Comparison of ENCODE assay signal across 8 mouse cellular contexts in the genomic region with DNA sequence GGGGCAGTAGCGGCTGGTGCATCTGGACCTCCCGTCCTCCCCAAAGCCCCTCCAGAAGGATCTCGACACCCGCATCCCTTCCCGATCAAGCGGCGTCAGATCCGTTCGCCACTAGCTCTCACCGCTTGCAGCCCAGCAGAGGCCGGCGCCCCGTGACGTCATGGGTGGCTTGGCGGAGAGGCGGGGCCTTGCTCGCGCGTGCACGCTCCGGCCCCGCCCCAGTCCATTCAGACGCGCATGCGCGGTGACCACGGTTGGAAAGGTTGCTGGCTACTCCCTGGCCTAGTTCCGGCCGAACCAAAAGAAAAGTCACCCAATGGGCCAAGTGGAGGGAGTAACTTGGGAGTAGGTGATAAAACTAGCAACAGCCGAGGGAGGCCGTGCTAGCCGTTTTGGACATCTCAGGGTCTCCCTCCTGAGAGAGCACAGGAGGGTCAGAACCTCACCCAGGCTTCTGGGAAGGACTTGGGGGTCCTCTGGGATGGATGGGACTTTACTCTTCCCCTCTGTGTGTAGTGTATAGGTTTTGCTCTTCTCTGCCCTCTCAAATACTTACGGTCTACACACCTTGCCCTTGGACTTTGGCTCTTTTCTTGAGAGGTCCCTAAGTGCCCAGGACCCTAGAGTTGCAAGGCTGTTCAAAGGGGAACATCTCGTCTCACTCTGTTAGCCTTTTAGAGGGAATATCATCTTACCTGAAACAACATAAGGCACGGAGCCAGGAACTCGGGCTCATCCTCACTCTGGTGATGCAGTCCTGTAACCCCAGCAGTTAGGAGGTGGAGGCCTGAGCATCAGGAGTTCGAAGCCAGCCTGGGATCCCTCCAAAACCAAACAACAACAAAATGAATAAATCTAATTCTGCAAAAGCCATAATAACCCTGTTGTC. TPM values are rescaled to one million over a fixed set of nuclear protein-coding genes. Genes with fewer than 3 reads are reported as not detected.
DNase-seq lines count a peak whose midpoint lies in the region; ATAC-seq lines count a peak whose summit lies in the region.

No protein-coding gene starts in this region.

- 12% methylated on average over 37 of the region's 37 CpGs for whole genome bisulfite sequencing in forebrain, embryonic 10.5 days
- WGBS in heart, embryonic 16.5 days: 12% methylated on average over 37 of the region's 37 CpGs
- 11% methylated on average over 37 of the region's 37 CpGs for WGBS in liver, embryonic 15.5 days (ENCODE audit: insufficient replicate concordance)
- WGBS in neural tube, embryonic 12.5 days: 12% methylated on average over 37 of the region's 37 CpGs

- peak overlapping the region; percentile 90 for H3K27ac ChIP-seq in forebrain, embryonic 10.5 days
- H3K27ac ChIP-seq in heart, embryonic 16.5 days (ENCODE audit: low read length): peak overlapping the region; percentile 79
- H3K27ac ChIP-seq in liver, embryonic 15.5 days (replicated peaks): peak overlapping the region; percentile 78
- 0 out of 2 replicates have a peak overlapping the region, but pooled peaks have one; percentile 42 for H3K27ac ChIP-seq in neural tube, embryonic 12.5 days

- no peaks in the 10 kb centered on the region for H3K9me3 ChIP-seq in forebrain, embryonic 10.5 days
- H3K9me3 ChIP-seq in heart, embryonic 16.5 days (replicated peaks; ENCODE audit: control insufficient read depth, low read length): no peaks in the 10 kb centered on the region
- no peaks in the 10 kb centered on the region for H3K9me3 ChIP-seq in liver, embryonic 15.5 days (replicated peaks)
- H3K9me3 ChIP-seq in neural tube, embryonic 12.5 days: no peaks in the 10 kb centered on the region

- peak; percentile 85 for DNase-seq in c-Kit-negative CD71-positive TER-119-positive erythroid progenitor cells, embryonic 14.5 days (ENCODE audit: low read depth, low spot score)
- peak; percentile 98 for DNase-seq in forebrain, embryonic 10.5 days (ENCODE audit: extremely low spot score, low spot score)
- DNase-seq in kidney, postnatal 36 days: peak; percentile 97 to 100
- DNase-seq in telencephalon, adult 2 months (ENCODE audit: low read depth, low spot score): peak; percentile 79

- H3K4me1 ChIP-seq in forebrain, embryonic 10.5 days: peaks cover 23% of the 10 kb centered on the region
- H3K4me1 ChIP-seq in heart, embryonic 16.5 days (ENCODE audit: control insufficient read depth, insufficient read depth, low read length): peaks cover 12% of the 10 kb centered on the region
- peaks cover 24% of the 10 kb centered on the region for H3K4me1 ChIP-seq in liver, embryonic 15.5 days (replicated peaks)
- peaks cover 14% of the 10 kb centered on the region for H3K4me1 ChIP-seq in neural tube, embryonic 12.5 days

- no peaks in the 10 kb centered on the region for H3K27me3 ChIP-seq in forebrain, embryonic 10.5 days (ENCODE audit: poor library complexity, severe bottlenecking)
- no peaks in the 10 kb centered on the region for H3K27me3 ChIP-seq in heart, embryonic 16.5 days (ENCODE audit: control insufficient read depth, insufficient read depth, low read length)
- H3K27me3 ChIP-seq in liver, embryonic 15.5 days: peaks cover 3% of the 10 kb centered on the region; the same call in 1 of the 2 replicates
- no peaks in the 10 kb centered on the region for H3K27me3 ChIP-seq in neural tube, embryonic 12.5 days (replicated peaks)

- H3K4me2 ChIP-seq in heart, embryonic 16.5 days (ENCODE audit: low read depth, low read length): peak overlapping the region; percentile 84
- peak overlapping the region; percentile 83 for H3K4me2 ChIP-seq in liver, embryonic 15.5 days
- H3K4me2 ChIP-seq in neural tube, embryonic 12.5 days (replicated peaks): peak overlapping the region; percentile 78

- H3K36me3 ChIP-seq in forebrain, embryonic 10.5 days (replicated peaks): no peaks in the 10 kb centered on the region
- H3K36me3 ChIP-seq in heart, embryonic 16.5 days (ENCODE audit: control insufficient read depth, insufficient read depth): no peaks in the 10 kb centered on the region
- H3K36me3 ChIP-seq in liver, embryonic 15.5 days (replicated peaks): 0 out of 2 replicates have a peak, but pooled peaks cover 2% of the 10 kb centered on the region
- H3K36me3 ChIP-seq in neural tube, embryonic 12.5 days: no peaks in the 10 kb centered on the region

- H3K9ac ChIP-seq in heart, embryonic 16.5 days (ENCODE audit: low read length): peak overlapping the region; percentile 92
- peak overlapping the region; percentile 72 for H3K9ac ChIP-seq in liver, embryonic 15.5 days
- H3K9ac ChIP-seq in neural tube, embryonic 12.5 days: peak overlapping the region; percentile 76

- peak; percentile 87 for ATAC-seq in CD4-positive, CD25-positive, alpha-beta regulatory T cell, adult 4 months
- ATAC-seq in heart, embryonic 16.5 days (replicated peaks; ENCODE audit: extremely low read depth, insufficient read depth, low FRiP score): peak; percentile 96
- ATAC-seq in liver, embryonic 15.5 days (ENCODE audit: insufficient read depth): peak; percentile 93
- ATAC-seq in neural tube, embryonic 12.5 days (ENCODE audit: low FRiP score, low read depth): peak; percentile 91

- H3K4me3 ChIP-seq in forebrain, embryonic 10.5 days: peak overlapping the region; percentile 70
- H3K4me3 ChIP-seq in heart, embryonic 16.5 days (ENCODE audit: low read length): peak overlapping the region; percentile 82
- H3K4me3 ChIP-seq in liver, embryonic 15.5 days (replicated peaks): peak overlapping the region; percentile 67
- H3K4me3 ChIP-seq in neural tube, embryonic 12.5 days: peak overlapping the region; percentile 59

RNA-seq across cellular contexts. Expression of a gene that starts 13.8 kb away (rescaled TPM):
- polyA plus RNA-seq in CD4-positive, CD25-positive, alpha-beta regulatory T cell, adult 4 months (2017; shearing (Covaris generic)): 10 to 100 TPM; 15.3 to 15.6 TPM
- 54.0 and 54.1 TPM in 2 replicates for polyA plus RNA-seq in forebrain, embryonic 10.5 days (2016; fragmentation: Nextera tagmentation; extraction: Ambion mirVana)
- polyA plus RNA-seq in heart, embryonic 16.5 days (2015; fragmentation: Nextera tagmentation; extraction: Ambion mirVana): 31.1 and 35.4 TPM in 2 replicates
- 11.3 and 12.9 TPM in 2 replicates for polyA plus RNA-seq in liver, embryonic 15.5 days (2015; fragmentation: Nextera tagmentation; extraction: Ambion mirVana)
- 57.5 and 59.1 TPM in 2 replicates for polyA plus RNA-seq in neural tube, embryonic 12.5 days (2016; fragmentation: Nextera tagmentation; extraction: Ambion mirVana)

RNA-seq across cellular contexts. Expression of a gene that starts 24.4 kb away (rescaled TPM):
- polyA plus RNA-seq in CD4-positive, CD25-positive, alpha-beta regulatory T cell, adult 4 months (2017; shearing (Covaris generic)): 10 to 100 TPM; 40.2 to 53.2 TPM
- 22.2 and 24.9 TPM in 2 replicates for polyA plus RNA-seq in forebrain, embryonic 10.5 days (2016; fragmentation: Nextera tagmentation; extraction: Ambion mirVana)
- 19.6 and 22.5 TPM in 2 replicates for polyA plus RNA-seq in heart, embryonic 16.5 days (2015; fragmentation: Nextera tagmentation; extraction: Ambion mirVana)
- polyA plus RNA-seq in liver, embryonic 15.5 days (2015; fragmentation: Nextera tagmentation; extraction: Ambion mirVana): 17.0 and 19.3 TPM in 2 replicates
- 21.7 and 22.0 TPM in 2 replicates for polyA plus RNA-seq in neural tube, embryonic 12.5 days (2016; fragmentation: Nextera tagmentation; extraction: Ambion mirVana)

RNA-seq across cellular contexts. Expression of a gene that starts 30.3 kb away (rescaled TPM):
- 1 to 10 TPM; 5.5 to 8.9 TPM for polyA plus RNA-seq in CD4-positive, CD25-positive, alpha-beta regulatory T cell, adult 4 months (2017; shearing (Covaris generic))
- 17.5 and 18.0 TPM in 2 replicates for polyA plus RNA-seq in forebrain, embryonic 10.5 days (2016; fragmentation: Nextera tagmentation; extraction: Ambion mirVana)
- polyA plus RNA-seq in heart, embryonic 16.5 days (2015; fragmentation: Nextera tagmentation; extraction: Ambion mirVana): 13.3 TPM in 2 replicates
- polyA plus RNA-seq in liver, embryonic 15.5 days (2015; fragmentation: Nextera tagmentation; extraction: Ambion mirVana): 4.1 and 5.0 TPM in 2 replicates
- 62.1 and 62.8 TPM in 2 replicates for polyA plus RNA-seq in neural tube, embryonic 12.5 days (2016; fragmentation: Nextera tagmentation; extraction: Ambion mirVana)

RNA-seq across cellular contexts. Expression of a gene that starts 36.2 kb away (rescaled TPM):
- 10 to 100 TPM; 53.9 to 55.7 TPM for polyA plus RNA-seq in CD4-positive, CD25-positive, alpha-beta regulatory T cell, adult 4 months (2017; shearing (Covaris generic))
- 110 and 117 TPM in 2 replicates for polyA plus RNA-seq in forebrain, embryonic 10.5 days (2016; fragmentation: Nextera tagmentation; extraction: Ambion mirVana)
- polyA plus RNA-seq in heart, embryonic 16.5 days (2015; fragmentation: Nextera tagmentation; extraction: Ambion mirVana): 50.5 and 52.0 TPM in 2 replicates
- polyA plus RNA-seq in liver, embryonic 15.5 days (2015; fragmentation: Nextera tagmentation; extraction: Ambion mirVana): 29.4 and 33.9 TPM in 2 replicates
- 86.4 and 88.0 TPM in 2 replicates for polyA plus RNA-seq in neural tube, embryonic 12.5 days (2016; fragmentation: Nextera tagmentation; extraction: Ambion mirVana)

RNA-seq across cellular contexts. Expression of a gene that starts 36.6 kb away (rescaled TPM):
- polyA plus RNA-seq in CD4-positive, CD25-positive, alpha-beta regulatory T cell, adult 4 months (2017; shearing (Covaris generic)): 10 to 100 TPM; 12.7 to 20.6 TPM
- 57.4 and 65.2 TPM in 2 replicates for polyA plus RNA-seq in forebrain, embryonic 10.5 days (2016; fragmentation: Nextera tagmentation; extraction: Ambion mirVana)
- 19.8 and 22.2 TPM in 2 replicates for polyA plus RNA-seq in heart, embryonic 16.5 days (2015; fragmentation: Nextera tagmentation; extraction: Ambion mirVana)
- polyA plus RNA-seq in liver, embryonic 15.5 days (2015; fragmentation: Nextera tagmentation; extraction: Ambion mirVana): 8.6 and 13.6 TPM in 2 replicates
- 29.1 and 33.5 TPM in 2 replicates for polyA plus RNA-seq in neural tube, embryonic 12.5 days (2016; fragmentation: Nextera tagmentation; extraction: Ambion mirVana)

Comparison
In these comparisons a context has a peak if more than half of its experiments do, and no peak if none do; other contexts are left out.
1. Peak in every context shown above with its lines: DNase-seq, ATAC-seq, H3K4me3 ChIP-seq and H3K27ac ChIP-seq.